Mouse (Mus musculus) heart, embryonic 15.5 days (tissue): Measurements from ENCODE around the gene Jak3. TPM values are rescaled to one million over a fixed set of nuclear protein-coding genes. Genes with fewer than 3 reads are reported as not detected.

Experiments used
- ATAC-seq: fragments of 200-750 bp; cut with Nextera tagmentation; replicated peaks from 2 replicates; pipeline ENCODE4 v1.8.0; 2017; ENCODE audit warnings: low read depth, moderate TSS enrichment; ENCODE audit not compliant: insufficient number of reproducible peaks, insufficient read depth, low FRiP score
- H3K27ac ChIP-seq: fragments of 300-500 bp; sonication (generic); 2 replicates; pipeline ENCODE4 v1.5.1; 2015; ENCODE audit warnings: mild to moderate bottlenecking, inconsistent platforms
- H3K27me3 ChIP-seq: fragments of 300-500 bp; sonication (generic); 2 replicates; pipeline ENCODE4 v1.6.1; 2015; ENCODE audit warnings: inconsistent platforms
- H3K36me3 ChIP-seq: fragments of 300-500 bp; sonication (generic); 2 replicates; pipeline ENCODE4 v1.6.1; 2015; ENCODE audit warnings: mild to moderate bottlenecking, inconsistent platforms
- H3K4me1 ChIP-seq: fragments of 300-500 bp; sonication (generic); replicated peaks from 2 replicates; pipeline ENCODE4 v1.6.1; 2015; ENCODE audit warnings: inconsistent platforms
- H3K4me2 ChIP-seq: fragments of 300-500 bp; sonication (generic); 2 replicates; pipeline ENCODE4 v1.6.1; 2015; ENCODE audit warnings: inconsistent platforms, mild to moderate bottlenecking, moderate library complexity
- H3K4me3 ChIP-seq: fragments of 300-500 bp; sonication (generic); 2 replicates; pipeline ENCODE4 v1.5.1; 2015; ENCODE audit warnings: mild to moderate bottlenecking, inconsistent platforms
- H3K9ac ChIP-seq: fragments of 300-500 bp; sonication (generic); 2 replicates; pipeline ENCODE4 v1.6.1; 2015; ENCODE audit warnings: mild to moderate bottlenecking, inconsistent platforms
- H3K9me3 ChIP-seq: fragments of 300-500 bp; sonication (generic); replicated peaks from 2 replicates; pipeline ENCODE4 v1.6.1; 2016; ENCODE audit warnings: inconsistent platforms
- WGBS: fragments of 180-500 bp; shearing (Covaris S2); methylation state at CpG from one replicate; pipeline ENCODE4 v1.1.7; 2015; ENCODE audit warnings: mixed read lengths; 5-methylcytosine and 5-hydroxymethylcytosine counted together
- polyA plus RNA-seq: library from polyadenylated mRNA; unstranded; fragments of >200 nt; fragmentation: Nextera tagmentation; extraction: Ambion mirVana; gene quantifications from 2 replicates; pipeline ENCODE4 v1.2.1, GENCODE M21; 2015

Gene Jak3
- polyA plus RNA-seq, 1 experiment from 2014 or later = 6.9 TPM

DNA sequence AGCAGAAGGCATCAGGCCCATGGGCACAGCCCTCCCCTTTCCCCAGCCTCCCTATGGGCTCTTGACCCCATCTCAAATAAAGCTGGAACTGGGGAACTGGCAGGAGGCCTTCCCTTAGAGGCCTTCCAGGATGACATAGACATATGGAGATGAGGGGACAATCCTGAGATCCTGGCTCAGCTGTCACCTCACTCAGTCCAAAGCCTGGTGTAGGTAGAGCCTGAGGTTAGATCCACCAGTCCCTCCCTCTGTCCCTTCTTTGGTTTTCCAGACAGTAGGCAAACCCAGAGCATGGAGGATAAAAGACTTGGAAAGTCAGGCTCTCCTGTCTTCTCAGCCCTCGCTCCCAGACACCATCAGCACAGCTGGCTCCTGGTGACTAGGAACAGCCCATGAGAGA, 9.2 kb upstream of the Jak3 start:
- H3K36me3 ChIP-seq = no peaks in the 10 kb centered on the region
- H3K9me3 ChIP-seq = no peaks in the 10 kb centered on the region
- H3K9ac ChIP-seq = no peak overlapping the region
- H3K4me1 ChIP-seq = peaks cover 60% of the 10 kb centered on the region
- no peak overlapping the region for H3K27ac ChIP-seq
- no peak for ATAC-seq
- 50% methylated on average over 1 of the region's 1 CpGs for WGBS
- H3K4me3 ChIP-seq = no peak overlapping the region
- no peak overlapping the region for H3K4me2 ChIP-seq
- H3K27me3 ChIP-seq = peaks cover 21% of the 10 kb centered on the region; the same call in 1 of the 2 replicates

DNA sequence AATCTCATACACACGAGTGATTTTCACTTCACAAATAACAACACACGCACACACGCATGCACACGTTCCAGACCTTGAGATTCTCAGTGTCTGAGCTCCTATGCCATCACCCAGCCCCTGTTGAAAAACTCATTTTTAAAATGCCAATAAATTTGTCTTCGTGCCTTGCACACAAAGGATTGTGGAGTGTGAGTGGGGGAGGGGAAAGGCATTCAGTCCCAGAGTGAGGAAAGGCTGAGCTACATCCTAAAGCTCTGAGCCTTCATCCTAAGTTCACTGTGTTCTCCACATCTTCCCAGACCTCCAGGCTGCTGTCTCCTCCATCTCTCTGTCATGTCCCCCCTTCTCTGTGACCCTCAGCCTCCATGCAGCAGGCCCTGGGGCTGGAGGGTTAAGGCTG, 8.8 kb upstream of the Jak3 start:
- 66% methylated on average over 5 of the region's 5 CpGs for WGBS
- no peak overlapping the region for H3K4me2 ChIP-seq
- H3K27me3 ChIP-seq = peaks cover 19% of the 10 kb centered on the region; the same call in 1 of the 2 replicates
- no peaks in the 10 kb centered on the region for H3K9me3 ChIP-seq
- no peak for ATAC-seq
- H3K4me3 ChIP-seq = no peak overlapping the region
- no peaks in the 10 kb centered on the region for H3K36me3 ChIP-seq
- peak overlapping the region; percentile 37; the same call in 1 of the 2 replicates for H3K9ac ChIP-seq
- H3K4me1 ChIP-seq = peaks cover 63% of the 10 kb centered on the region
- peak overlapping the region; percentile 69 for H3K27ac ChIP-seq

DNA sequence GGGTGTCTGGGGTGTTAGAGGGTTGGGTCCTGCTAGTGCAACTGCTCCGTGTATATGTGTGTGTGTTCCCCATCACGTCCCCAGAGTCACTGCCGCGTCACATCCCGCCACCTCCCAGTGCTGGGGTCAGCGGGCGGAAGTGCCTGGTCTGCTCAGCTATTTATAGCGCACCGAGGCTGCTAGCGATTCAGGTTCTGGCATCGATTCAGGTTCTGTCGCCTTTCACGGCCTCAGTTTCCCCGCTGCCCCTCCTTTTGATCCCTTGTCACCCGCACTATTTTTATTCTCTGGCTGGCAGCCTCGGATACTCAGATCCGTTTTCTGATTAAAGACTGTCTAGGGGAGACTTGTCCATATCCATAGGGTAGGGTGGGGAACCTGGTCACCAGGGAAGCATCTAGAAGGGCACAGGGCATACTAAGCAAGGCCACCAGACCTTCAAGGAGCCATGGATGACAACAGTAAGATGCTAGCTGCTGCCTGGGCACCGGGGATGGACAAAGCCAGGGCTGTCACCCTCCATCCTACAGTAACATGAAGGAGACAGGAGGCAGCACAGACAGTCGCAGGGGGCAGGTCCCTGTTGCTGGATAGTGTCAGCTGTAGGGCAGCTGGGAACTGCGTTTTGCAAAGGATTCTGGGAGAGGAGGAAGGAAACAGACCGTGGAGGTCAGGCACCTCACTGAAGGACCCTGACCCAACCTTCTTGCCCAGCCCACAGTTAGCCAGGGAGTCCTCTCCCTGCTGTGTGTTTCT, 7.7 kb upstream of the Jak3 start:
- H3K4me1 ChIP-seq = peaks cover 63% of the 10 kb centered on the region
- H3K27me3 ChIP-seq = peaks cover 10% of the 10 kb centered on the region; the same call in 1 of the 2 replicates
- peak overlapping the region; percentile 37 for H3K9ac ChIP-seq
- ATAC-seq = peak; percentile 58; the same call in 1 of the 2 replicates
- H3K4me3 ChIP-seq = peak overlapping the region; percentile 28
- H3K4me2 ChIP-seq = peak overlapping the region; percentile 58
- H3K27ac ChIP-seq = peak overlapping the region; percentile 69
- WGBS = under 1% methylated on average over 21 of the region's 21 CpGs
- H3K9me3 ChIP-seq = no peaks in the 10 kb centered on the region
- H3K36me3 ChIP-seq = no peaks in the 10 kb centered on the region

DNA sequence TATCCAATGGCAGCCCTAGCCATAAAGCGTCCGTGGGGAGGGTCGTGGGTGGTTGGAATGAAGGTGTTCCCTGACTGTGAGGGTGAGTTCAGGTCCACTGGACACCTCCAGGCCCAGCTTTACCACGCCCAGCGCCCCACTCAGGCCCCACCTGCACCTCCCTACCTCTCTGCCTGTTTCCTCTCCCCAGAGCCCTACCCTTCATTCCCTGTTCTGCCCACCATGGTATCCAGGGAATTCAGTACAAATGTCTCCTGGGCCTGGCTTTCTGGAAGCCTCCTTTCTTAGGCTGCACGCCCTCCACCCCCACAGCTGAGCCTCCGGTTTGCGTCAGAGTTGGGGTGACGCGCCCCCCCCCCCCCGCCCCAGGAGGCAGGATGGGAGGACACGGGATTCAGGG, 5.9 kb upstream of the Jak3 start:
- Histone ChIP-seq H3K4me1 (peaks cover 61% of the 10 kb centered on the region), H3K27me3 (peaks cover 10% of the 10 kb centered on the region; the same call in 1 of the 2 replicates), H3K4me2 (peak overlapping the region; percentile 100), H3K4me3 (peak overlapping the region; percentile 61), H3K36me3 (no peaks in the 10 kb centered on the region), H3K27ac (no peak overlapping the region), H3K9me3 (no peaks in the 10 kb centered on the region), H3K9ac (0 out of 2 replicates have a peak overlapping the region, but pooled peaks have one; percentile 38)
- no peak for ATAC-seq
- WGBS = 8% methylated on average over 12 of the region's 12 CpGs

DNA sequence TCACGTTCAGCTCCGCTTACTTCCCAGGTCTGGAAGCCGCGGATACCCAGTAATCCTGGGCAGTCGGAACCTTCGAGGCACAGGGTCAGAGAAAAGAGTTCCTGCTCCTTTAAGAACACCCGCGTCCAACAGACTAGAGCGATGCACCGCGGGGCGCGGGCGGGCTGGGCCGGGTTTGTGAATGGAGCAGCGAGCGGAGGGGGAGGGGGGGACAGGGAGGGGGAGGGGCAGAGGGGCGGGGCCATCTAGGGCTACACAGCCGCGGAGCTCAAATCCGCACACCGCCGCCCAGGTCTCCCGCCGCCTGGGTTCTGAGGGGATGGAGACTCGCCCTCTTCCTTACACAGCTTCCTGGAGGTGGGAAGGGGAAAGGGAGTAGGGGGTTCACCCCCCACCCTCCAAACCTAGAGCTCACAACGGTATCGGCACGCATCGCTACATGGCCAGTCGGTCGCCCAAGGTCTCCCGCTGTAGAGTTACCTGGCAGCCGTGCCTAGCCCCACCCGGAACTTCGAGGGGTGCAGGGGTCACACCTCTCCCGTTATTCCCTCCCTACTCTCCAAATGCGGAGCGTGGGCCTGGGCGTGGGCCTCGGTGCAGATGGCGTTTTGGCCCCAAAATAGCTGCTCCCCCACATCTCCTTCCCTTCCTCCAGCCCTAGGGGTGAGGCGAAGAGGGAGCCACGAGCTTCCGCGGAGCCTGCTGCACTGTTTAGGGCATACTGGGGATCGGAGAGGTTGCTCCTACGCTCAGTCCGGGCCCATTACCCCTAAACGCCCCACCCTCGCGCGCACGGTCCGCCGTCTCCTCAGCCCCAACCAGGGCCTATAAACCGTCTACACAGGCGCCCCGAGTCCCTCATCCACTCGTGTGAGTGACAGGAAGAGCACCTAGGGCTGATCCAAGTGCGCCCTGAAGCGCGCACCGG, 5.2 kb upstream of the Jak3 start:
- Histone ChIP-seq H3K9me3 (no peaks in the 10 kb centered on the region), H3K36me3 (no peaks in the 10 kb centered on the region), H3K4me1 (peaks cover 60% of the 10 kb centered on the region), H3K9ac (peak overlapping the region; percentile 38; the same call in 1 of the 2 replicates), H3K27me3 (peaks cover 10% of the 10 kb centered on the region; the same call in 1 of the 2 replicates), H3K4me3 (peak overlapping the region; percentile 61), H3K4me2 (peak overlapping the region; percentile 100), H3K27ac (no peak overlapping the region)
- 1% methylated on average over 62 of the region's 64 CpGs for WGBS
- peak; percentile 9 for ATAC-seq

DNA sequence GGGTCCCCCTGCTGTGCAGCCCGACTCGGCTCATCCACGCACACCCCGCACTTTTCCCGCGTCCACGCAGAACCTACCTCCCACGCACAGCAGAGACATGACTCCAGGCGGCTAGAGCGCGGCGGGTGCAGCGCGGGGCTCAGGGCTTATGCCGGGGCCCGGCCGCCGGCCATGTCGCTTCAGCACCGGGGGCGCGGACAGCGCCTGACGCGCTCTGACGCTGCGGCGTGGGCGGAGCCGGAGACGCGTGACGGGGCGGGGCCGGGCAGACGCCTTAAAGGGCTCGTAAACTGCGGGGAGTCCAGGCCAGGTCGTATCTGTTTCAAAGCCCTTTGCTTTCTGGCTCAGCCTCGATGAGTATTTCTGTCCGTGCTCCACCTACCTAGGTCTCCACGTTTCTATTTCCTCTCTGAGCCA, 4.5 kb upstream of the Jak3 start, which contains the start of gene Unc13a:
Gene Unc13a (minus strand): TSS at position 209 of the 417 bp plus-strand sequence.
- peak within 1 kb of the TSS; percentile 66 for H3K27ac ChIP-seq
- H3K4me2 ChIP-seq = peak within 1 kb of the TSS; percentile 100
- H3K9ac ChIP-seq = peak within 1 kb of the TSS; percentile 57
- peaks cover 10% of the 10 kb centered on the region; the same call in 1 of the 2 replicates for H3K27me3 ChIP-seq
- no peaks in the 10 kb centered on the region for H3K36me3 ChIP-seq
- H3K9me3 ChIP-seq = no peaks in the 10 kb centered on the region
- peak within 1 kb of the TSS; percentile 61 for H3K4me3 ChIP-seq
- under 1% methylated on average over 42 of the region's 42 CpGs for WGBS
- peak; percentile 48 for ATAC-seq
- peaks cover 57% of the 10 kb centered on the region for H3K4me1 ChIP-seq

DNA sequence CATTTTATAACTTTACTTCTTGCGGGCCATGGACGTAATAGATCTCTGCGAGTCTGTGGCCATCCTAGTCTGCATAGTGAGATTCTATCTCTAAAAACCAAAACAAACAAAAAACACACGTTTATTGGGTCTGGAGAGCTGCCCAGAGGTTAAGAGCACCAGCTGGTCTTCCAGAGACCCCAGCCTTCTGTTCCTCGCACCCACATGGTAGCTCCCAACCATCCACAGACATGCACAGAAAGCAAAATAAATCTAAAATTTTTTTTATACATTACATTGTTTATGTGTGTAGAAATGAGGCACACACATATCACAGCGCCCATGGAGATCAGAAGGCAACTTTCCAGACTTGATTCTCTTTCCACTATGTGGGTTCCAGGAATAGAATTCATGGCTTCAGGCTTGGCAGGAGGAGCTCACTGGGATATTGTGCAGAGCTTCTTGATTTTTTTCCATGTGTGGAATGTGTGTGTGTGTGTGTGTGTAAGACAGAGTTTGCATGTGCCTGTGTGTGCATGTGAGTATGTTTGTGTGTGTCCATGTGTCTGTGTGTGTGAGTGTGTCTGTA, 3.8 kb upstream of the Jak3 start:
- WGBS = 65% methylated on average over 6 of the region's 6 CpGs
- Histone ChIP-seq H3K27me3 (peaks cover 10% of the 10 kb centered on the region; the same call in 1 of the 2 replicates), H3K36me3 (no peaks in the 10 kb centered on the region), H3K4me3 (peak overlapping the region; percentile 61; the same call in 1 of the 2 replicates), H3K9me3 (no peaks in the 10 kb centered on the region), H3K4me1 (peaks cover 50% of the 10 kb centered on the region), H3K27ac (peak overlapping the region; percentile 66; the same call in 1 of the 2 replicates), H3K4me2 (peak overlapping the region; percentile 100), H3K9ac (no peak overlapping the region)
- ATAC-seq = no peak

DNA sequence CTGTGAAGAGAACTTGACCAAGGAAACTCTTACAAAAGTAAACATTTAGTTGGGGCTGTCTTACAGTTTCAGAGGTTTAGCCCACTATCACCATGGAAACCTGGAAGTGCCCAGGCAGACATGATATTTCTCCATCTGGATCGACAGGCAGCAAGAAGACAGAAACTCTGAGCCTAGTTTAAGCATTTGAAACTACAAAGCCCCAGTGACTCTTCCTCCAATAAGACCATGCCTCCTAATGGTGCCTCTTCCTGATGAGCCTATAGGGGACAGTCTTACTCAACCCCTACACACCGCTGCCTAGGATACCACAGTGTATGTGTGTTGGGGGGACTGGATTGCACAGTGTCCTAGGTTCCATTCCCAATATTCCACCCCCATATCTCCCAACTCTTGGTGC, 2.0 kb upstream of the Jak3 start:
- Histone ChIP-seq H3K4me1 (peaks cover 40% of the 10 kb centered on the region), H3K4me3 (no peak overlapping the region), H3K27ac (no peak overlapping the region), H3K4me2 (no peak overlapping the region), H3K9me3 (no peaks in the 10 kb centered on the region), H3K27me3 (peaks cover 21% of the 10 kb centered on the region), H3K9ac (no peak overlapping the region), H3K36me3 (no peaks in the 10 kb centered on the region)
- ATAC-seq = no peak
- 73% methylated on average over 2 of the region's 2 CpGs for WGBS

DNA sequence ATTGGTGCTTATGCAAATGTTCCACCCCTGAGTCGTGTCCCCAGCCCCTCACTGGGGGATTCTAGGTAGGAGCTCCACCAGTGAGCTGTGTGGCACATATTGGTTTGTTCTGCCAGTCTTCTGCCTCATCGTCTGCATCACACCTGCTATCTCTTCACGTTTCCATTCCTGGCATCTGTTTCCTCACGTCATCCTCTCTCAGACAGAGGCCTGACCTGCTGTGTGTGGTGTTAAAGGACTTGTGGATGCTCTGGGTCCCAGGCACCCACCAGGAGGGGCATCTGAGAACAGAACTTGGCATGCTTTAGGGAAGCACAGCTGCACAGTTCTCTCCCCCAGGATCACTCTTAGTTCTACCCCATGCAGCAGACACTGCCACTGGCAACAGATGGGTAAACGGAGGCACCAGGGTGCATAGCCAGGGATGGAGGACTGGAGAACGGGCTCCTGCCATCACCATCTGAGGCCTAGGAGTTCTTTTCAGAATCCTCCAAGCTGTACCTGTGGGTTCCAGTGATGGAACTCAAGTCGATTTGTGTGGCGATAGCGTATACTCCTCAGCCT, 558 bp upstream of the Jak3 start:
- H3K27me3 ChIP-seq = peaks cover 28% of the 10 kb centered on the region
- WGBS = 39% methylated on average over 9 of the region's 9 CpGs
- ATAC-seq = no peak

DNA sequence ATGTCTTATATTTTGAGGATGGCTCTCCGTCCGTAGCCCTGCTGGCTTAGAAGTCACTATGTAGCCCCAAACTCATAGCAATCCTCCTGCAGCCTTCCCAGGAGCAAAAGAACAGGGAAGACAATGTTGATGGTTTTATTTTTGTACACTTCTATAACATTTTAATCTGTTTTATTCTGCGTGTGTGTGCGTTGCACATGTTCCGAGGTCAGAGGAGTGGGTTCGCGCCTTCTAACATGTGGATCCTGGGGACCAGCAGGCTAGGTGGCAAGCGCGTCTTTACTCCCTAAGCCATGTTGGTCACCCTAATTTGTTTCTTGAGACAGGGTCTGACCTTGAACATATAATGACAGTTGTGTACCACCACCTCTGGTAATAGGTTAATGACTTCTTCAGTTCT, 707 bp downstream of the Jak3 start:
- no peaks in the 10 kb centered on the region for H3K36me3 ChIP-seq
- WGBS = 46% methylated on average over 9 of the region's 9 CpGs
- H3K4me3 ChIP-seq = peak overlapping the region; percentile 62
- H3K9me3 ChIP-seq = no peaks in the 10 kb centered on the region
- H3K4me1 ChIP-seq = peaks cover 43% of the 10 kb centered on the region
- no peak for ATAC-seq
- H3K4me2 ChIP-seq = peak overlapping the region; percentile 79
- peak overlapping the region; percentile 77 for H3K9ac ChIP-seq
- peak overlapping the region; percentile 76 for H3K27ac ChIP-seq
- peaks cover 38% of the 10 kb centered on the region for H3K27me3 ChIP-seq

More for the DNA sequence above, 558 bp upstream of the Jak3 start:
- peak overlapping the region; percentile 77 for H3K9ac ChIP-seq
- peaks cover 43% of the 10 kb centered on the region for H3K4me1 ChIP-seq
- H3K9me3 ChIP-seq = no peaks in the 10 kb centered on the region
- no peaks in the 10 kb centered on the region for H3K36me3 ChIP-seq
- H3K27ac ChIP-seq = peak overlapping the region; percentile 76
- H3K4me2 ChIP-seq = peak overlapping the region; percentile 79
- H3K4me3 ChIP-seq = peak overlapping the region; percentile 62
